Mouse (Mus musculus): ENCODE data around the gene Tmc2.

- TF ChIP-seq POLR2A (IDR thresholded peaks at IDR 0.05; ENCODE audit: control insufficient read depth, extremely low read depth, insufficient read depth, low read length, poor library complexity) (no peak), CTCF (IDR thresholded peaks at IDR 0.05; ENCODE audit: borderline replicate concordance, control insufficient read depth, extremely low read depth, insufficient read depth, low read length, poor library complexity) (no peak)
Measured at GRCm38 (mm10) chr2:130293486-130293885, 98.5 kb downstream of the Tmc2 start.

Data from thymus, adult 2 months (tissue).